Comparison of ENCODE assay signal across 8 mouse cellular contexts in the genomic region with DNA sequence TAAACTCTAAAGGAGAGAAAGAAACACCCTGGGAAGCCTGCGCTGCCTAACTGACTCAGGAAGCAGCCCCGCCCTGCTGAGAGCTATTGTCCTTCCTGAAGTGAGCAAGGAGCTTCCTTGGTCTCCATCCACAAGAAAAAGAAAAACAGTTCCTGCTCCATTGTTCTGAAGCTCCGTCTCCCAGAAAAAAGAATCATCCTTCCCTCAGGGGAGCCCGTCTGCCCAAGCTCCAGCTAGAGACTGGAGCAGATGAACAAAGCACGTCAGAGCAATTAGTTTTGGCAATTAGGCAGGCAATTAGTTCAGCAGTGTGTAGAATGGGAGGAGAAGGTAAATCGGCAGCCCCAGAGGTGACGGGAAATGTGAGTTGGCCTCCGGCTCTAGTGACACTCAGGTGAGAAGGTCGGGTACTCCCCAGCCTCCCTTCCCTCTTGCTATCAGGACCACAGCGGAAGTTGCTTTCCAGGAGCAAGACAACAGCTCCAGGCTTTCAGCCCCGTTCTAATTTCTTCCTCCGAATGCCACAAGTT. TPM values are rescaled to one million over a fixed set of nuclear protein-coding genes. Genes with fewer than 3 reads are reported as not detected.
DNase-seq lines count a peak whose midpoint lies in the region; ATAC-seq and TF ChIP-seq lines count a peak whose summit lies in the region.

No protein-coding gene starts in this region.

- H3K9ac ChIP-seq in forebrain, embryonic 16.5 days (replicated peaks; ENCODE audit: low read depth, low read length) = peak overlapping the region; percentile 62

- no peak for TF ChIP-seq CTCF in lung, adult 2 months (IDR thresholded peaks at IDR 0.05; ENCODE audit: insufficient read depth, low read length)

- peak overlapping the region; percentile 37; the same call in 1 of the 2 replicates for H3K27ac ChIP-seq in forebrain, embryonic 16.5 days (ENCODE audit: low read length)

- no peaks in the 10 kb centered on the region for H3K9me3 ChIP-seq in forebrain, embryonic 16.5 days (ENCODE audit: control insufficient read depth, low read length)

- peak; percentile 45 for DNase-seq in thymus, postnatal 14 days
- DNase-seq in thymus, postnatal 0 days (ENCODE audit: low spot score) = no peak
- peak; percentile 17 for DNase-seq in kidney, adult 11 months
- no peak for DNase-seq in lung, adult 2 months
- DNase-seq in retina, postnatal 7 days (ENCODE audit: low read depth, low spot score) = peak; percentile 16
- no peak for DNase-seq in urinary bladder, adult 2 months (ENCODE audit: low spot score)
- no peak for DNase-seq in ovary, adult 18-20 months (ENCODE audit: low spot score)

- H3K4me3 ChIP-seq in forebrain, embryonic 16.5 days (replicated peaks; ENCODE audit: low read length) = peak overlapping the region; percentile 36
- H3K4me3 ChIP-seq in lung, adult 2 months (replicated peaks; ENCODE audit: extremely low read depth, low read depth, low read length) = peak overlapping the region; percentile 73

- no peaks in the 10 kb centered on the region for H3K36me3 ChIP-seq in forebrain, embryonic 16.5 days (ENCODE audit: control insufficient read depth, insufficient read depth)

- H3K4me1 ChIP-seq in forebrain, embryonic 16.5 days (replicated peaks; ENCODE audit: control insufficient read depth, insufficient read depth, low read length) = peaks cover 7% of the 10 kb centered on the region
- H3K4me1 ChIP-seq in lung, adult 2 months (ENCODE audit: control insufficient read depth, insufficient read depth, low read length) = peaks cover 24% of the 10 kb centered on the region

- peak overlapping the region; percentile 69 for H3K4me2 ChIP-seq in forebrain, embryonic 16.5 days (ENCODE audit: low read length)

- H3K27me3 ChIP-seq in forebrain, embryonic 16.5 days (replicated peaks; ENCODE audit: control insufficient read depth, insufficient read depth, low read length) = no peaks in the 10 kb centered on the region

- peak; percentile 81 for ATAC-seq in forebrain, embryonic 16.5 days

- WGBS in forebrain, embryonic 16.5 days = 2% methylated on average over 12 of the region's 12 CpGs
- 18% methylated on average over 12 of the region's 12 CpGs for WGBS in lung, adult 2 months

- TF ChIP-seq POLR2A in lung, adult 2 months (IDR thresholded peaks at IDR 0.05; ENCODE audit: borderline replicate concordance, extremely low read depth, low read depth, low read length) = no peak; the same call in 1 of the 2 replicates

RNA-seq across cellular contexts. Expression of gene Cd47, which starts 3.7 kb away (rescaled TPM):
- polyA plus RNA-seq in thymus, postnatal 0 days (2015; fragmentation: Nextera tagmentation; extraction: Ambion mirVana) = 354 and 407 TPM in 2 replicates
- 125 and 131 TPM in 2 replicates for polyA plus RNA-seq in forebrain, embryonic 16.5 days (2015; fragmentation: Nextera tagmentation; extraction: Ambion mirVana)
- polyA plus RNA-seq in lung, adult 2 months (2012; rRNA removed) = 80.1 and 82.2 TPM in 2 replicates
- 84.4 and 84.8 TPM in 2 replicates for polyA plus RNA-seq in urinary bladder, adult 2 months (2012; rRNA removed)

Comparison
In these comparisons a context has a peak if more than half of its experiments do, and no peak if none do; other contexts are left out.
1. DNase-seq: peak in thymus, postnatal 14 days (single experiment), kidney, adult 11 months (single experiment) and retina, postnatal 7 days (single experiment); none in thymus, postnatal 0 days (single experiment), lung, adult 2 months (single experiment), urinary bladder, adult 2 months (single experiment) and ovary, adult 18-20 months (single experiment).